Mouse (Mus musculus) hindbrain, postnatal 0 days (tissue): Measurements from ENCODE around the gene Gpsm2. TPM values are rescaled to one million over a fixed set of nuclear protein-coding genes. Genes with fewer than 3 reads are reported as not detected.

ENCODE experiments used
- ATAC-seq: fragments of 200-750 bp; cut with Nextera tagmentation; 2 replicates; pipeline ENCODE4 v1.8.0; 2017; ENCODE audit warnings: mild to moderate bottlenecking, moderate TSS enrichment, moderate library complexity
- DNase-seq: peaks from one replicate; pipeline ENCODE4 v3.0.0-alpha.2; 2015; ENCODE audit warnings: low spot score
- H3K27ac ChIP-seq: fragments of 300-500 bp; sonication (generic); 2 replicates; pipeline ENCODE4 v1.5.1; 2014; ENCODE audit warnings: mild to moderate bottlenecking
- H3K27me3 ChIP-seq: fragments of 300-500 bp; sonication (generic); 2 replicates; pipeline ENCODE4 v1.6.1; 2014; ENCODE audit warnings: low read length, mixed read lengths; ENCODE audit not compliant: insufficient read depth
- H3K36me3 ChIP-seq: fragments of 300-500 bp; sonication (generic); 2 replicates; pipeline ENCODE4 v1.6.1; 2014; ENCODE audit warnings: low read length, mixed read lengths; ENCODE audit not compliant: insufficient read depth
- H3K4me1 ChIP-seq: fragments of 300-500 bp; sonication (generic); 2 replicates; pipeline ENCODE4 v1.6.1; 2014; ENCODE audit warnings: antibody characterized with exemption, low read length, mixed read lengths; ENCODE audit not compliant: insufficient read depth
- H3K4me2 ChIP-seq: fragments of 300-500 bp; sonication (generic); 2 replicates; pipeline ENCODE4 v1.6.1; 2014; ENCODE audit warnings: low read depth, mild to moderate bottlenecking, low read length, moderate library complexity, mixed read lengths
- H3K4me3 ChIP-seq: fragments of 300-500 bp; sonication (generic); 2 replicates; pipeline ENCODE4 v1.5.1; 2014; ENCODE audit warnings: low read length
- H3K9ac ChIP-seq: fragments of 300-500 bp; sonication (generic); replicated peaks from 2 replicates; pipeline ENCODE4 v1.6.1; 2014; ENCODE audit warnings: mild to moderate bottlenecking, low read length, moderate library complexity, mixed read lengths
- H3K9me3 ChIP-seq: fragments of 300-500 bp; sonication (generic); 2 replicates; pipeline ENCODE4 v1.6.1; 2016; ENCODE audit warnings: low read length, mixed read lengths
- CTCF ChIP-seq: IDR thresholded peaks from 2 replicates; pipeline ENCODE4 v1.5.1; 2016; ENCODE audit warnings: antibody characterized with exemption, control low read depth, low read depth
- WGBS: fragments of 180-500 bp; shearing (Covaris S2); extraction: QIAGEN DNeasy Blood & Tissue Kit; methylation state at CpG from one replicate; pipeline ENCODE4 v1.1.7; 2014; 5-methylcytosine and 5-hydroxymethylcytosine counted together
- polyA plus RNA-seq: library from polyadenylated mRNA; unstranded; fragments of >200 nt; fragmentation: Nextera tagmentation; extraction: Ambion mirVana; gene quantifications from 2 replicates; pipeline ENCODE4 v1.2.1, GENCODE M21; 2015
- total RNA-seq: library from RNA; depleted of rRNA; stranded (reverse); fragments of >200 nt; gene quantifications from 2 replicates; pipeline ENCODE4 v1.2.3, GENCODE M21; 2014

Gene Gpsm2
- total and polyA plus RNA-seq, 2 experiments from 2014 or later, result 12.9 to 16.8 TPM

DNA sequence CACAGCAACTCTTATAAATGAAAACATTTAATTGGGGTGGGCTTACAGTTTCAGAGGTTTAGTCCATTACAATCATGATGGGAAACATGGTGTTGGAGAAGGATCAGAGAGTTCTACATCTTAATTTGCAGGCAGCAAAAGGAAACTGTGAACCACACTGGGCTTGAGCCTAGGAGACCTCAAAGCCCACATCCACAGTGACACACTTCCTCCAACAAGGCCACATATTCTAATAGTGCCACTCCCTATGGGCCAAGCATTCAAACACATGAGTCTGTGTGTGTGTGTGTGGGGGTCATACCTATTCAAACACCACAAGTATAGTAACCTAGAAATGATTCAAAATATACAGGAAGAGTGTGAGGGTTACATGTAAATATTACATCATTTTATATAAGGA is 5.2 kb upstream of the Gpsm2 start:
- no peak for DNase-seq
- Histone ChIP-seq H3K4me2 (no peak overlapping the region), H3K9me3 (no peaks in the 10 kb centered on the region), H3K4me3 (no peak overlapping the region), H3K27ac (no peak overlapping the region), H3K4me1 (no peaks in the 10 kb centered on the region), H3K36me3 (no peaks in the 10 kb centered on the region), H3K27me3 (no peaks in the 10 kb centered on the region), H3K9ac (no peak overlapping the region)
- no peak for ATAC-seq
- TF ChIP-seq CTCF, result no peak

DNA sequence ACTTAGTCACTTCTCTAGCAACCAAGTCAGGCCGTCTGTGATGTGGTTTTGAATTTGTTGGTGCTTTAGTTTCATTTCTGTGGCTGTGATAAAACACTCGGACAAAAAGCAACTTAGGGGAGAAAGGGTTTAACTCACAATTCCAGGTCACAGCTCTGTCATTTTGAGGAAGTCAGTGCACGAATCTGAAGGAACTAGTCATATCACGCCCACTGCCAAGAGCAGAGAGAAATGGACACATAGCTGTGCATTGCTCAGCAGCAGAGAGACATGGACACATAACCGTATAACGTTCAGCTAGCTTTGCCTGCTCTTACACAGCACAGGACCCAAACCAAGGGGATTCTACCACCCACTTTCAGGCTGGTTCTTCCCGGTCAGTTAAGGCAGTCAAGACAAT is 4.3 kb upstream of the Gpsm2 start:
- DNase-seq (no peak), ATAC-seq (no peak)
- H3K4me3 ChIP-seq, result no peak overlapping the region
- H3K27ac ChIP-seq, result no peak overlapping the region
- WGBS, result 93% methylated on average over 7 of the region's 7 CpGs
- H3K36me3 ChIP-seq, result no peaks in the 10 kb centered on the region
- TF ChIP-seq CTCF, result no peak
- H3K27me3 ChIP-seq, result no peaks in the 10 kb centered on the region
- no peaks in the 10 kb centered on the region for H3K9me3 ChIP-seq
- H3K4me1 ChIP-seq, result no peaks in the 10 kb centered on the region
- no peak overlapping the region for H3K4me2 ChIP-seq
- H3K9ac ChIP-seq, result no peak overlapping the region

DNA sequence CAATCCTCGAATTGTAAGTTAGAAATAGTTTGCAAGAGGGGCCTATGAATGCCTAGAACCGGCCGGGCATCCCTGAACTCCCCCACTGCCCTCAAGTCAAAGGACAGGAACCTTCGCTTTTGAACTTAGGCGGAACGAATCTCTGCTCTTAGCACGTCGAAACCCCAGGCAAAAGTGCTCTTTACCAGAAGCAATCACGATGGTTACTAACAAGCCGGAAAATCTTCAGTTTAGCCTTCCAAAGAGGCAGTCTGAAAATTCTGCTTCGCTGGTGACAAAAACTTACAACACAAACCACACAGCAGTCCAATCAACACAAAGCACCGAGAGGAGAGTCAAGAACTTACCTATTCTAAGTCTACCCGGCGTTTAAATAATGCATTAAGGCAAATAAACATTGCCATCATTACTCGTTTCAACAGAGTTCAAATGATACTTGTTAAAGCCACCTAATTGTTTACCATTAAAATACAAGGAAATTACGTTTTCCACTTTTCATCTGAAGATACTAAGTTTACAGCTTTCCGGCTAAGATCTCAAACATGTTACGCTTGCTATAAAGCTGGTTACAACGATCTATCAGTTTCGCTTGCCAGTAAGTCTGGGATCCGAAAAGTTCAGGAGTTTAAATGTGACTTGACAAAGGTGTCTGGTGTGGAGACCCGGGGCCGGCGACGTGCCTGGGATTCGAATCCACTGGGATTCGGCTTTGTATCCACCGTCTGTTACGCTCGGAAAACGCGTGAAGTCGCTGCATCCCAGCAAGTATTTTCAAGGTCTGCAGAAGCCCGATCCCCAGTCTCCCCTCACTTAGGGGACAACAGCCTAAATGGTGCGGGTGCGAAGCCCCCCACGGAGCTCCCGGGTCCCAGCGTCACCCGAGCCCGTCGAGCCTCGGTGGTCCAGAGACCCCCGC is 775 bp downstream of the Gpsm2 start:
- H3K9me3 ChIP-seq, result no peaks in the 10 kb centered on the region

DNA sequence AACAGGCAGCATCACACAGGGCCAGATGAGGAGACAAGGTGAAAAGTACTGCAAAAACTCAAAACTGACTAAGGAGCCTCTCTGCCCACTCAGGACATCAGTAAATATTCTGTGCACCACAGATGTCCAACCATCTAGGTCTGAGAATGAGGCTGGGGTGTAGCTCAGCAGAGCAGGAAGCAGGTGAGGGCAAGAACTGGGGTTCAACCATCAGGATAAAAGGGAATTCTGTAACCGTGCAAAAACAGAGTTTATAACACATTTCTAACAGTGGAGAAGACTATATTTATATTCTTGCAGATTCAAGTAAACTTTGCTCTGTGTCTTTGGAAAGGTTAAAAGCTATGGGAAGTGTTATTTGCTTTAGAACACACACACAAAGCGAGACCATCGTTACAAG is 2.3 kb downstream of the Gpsm2 start:
- H3K4me3 ChIP-seq, result no peak overlapping the region
- WGBS, result 83% methylated on average over 3 of the region's 3 CpGs
- ATAC-seq (no peak), DNase-seq (no peak)
- H3K4me2 ChIP-seq, result no peak overlapping the region
- TF ChIP-seq CTCF, result no peak
- H3K27me3 ChIP-seq, result no peaks in the 10 kb centered on the region
- H3K9ac ChIP-seq, result no peak overlapping the region
- H3K36me3 ChIP-seq, result no peaks in the 10 kb centered on the region
- no peaks in the 10 kb centered on the region for H3K9me3 ChIP-seq
- H3K27ac ChIP-seq, result no peak overlapping the region
- no peaks in the 10 kb centered on the region for H3K4me1 ChIP-seq

More for the DNA sequence above, 775 bp downstream of the Gpsm2 start:
- no peaks in the 10 kb centered on the region for H3K4me1 ChIP-seq
- under 1% methylated on average over 44 of the region's 44 CpGs for WGBS
- no peaks in the 10 kb centered on the region for H3K36me3 ChIP-seq
- ATAC-seq (no peak), DNase-seq (peak; percentile 82)
- peak overlapping the region; percentile 72 for H3K4me2 ChIP-seq
- H3K27me3 ChIP-seq, result no peaks in the 10 kb centered on the region
- peak; percentile 43 for TF ChIP-seq CTCF
- peak overlapping the region; percentile 68 for H3K4me3 ChIP-seq
- H3K27ac ChIP-seq, result peak overlapping the region; percentile 85
- H3K9ac ChIP-seq, result peak overlapping the region; percentile 67

DNA sequence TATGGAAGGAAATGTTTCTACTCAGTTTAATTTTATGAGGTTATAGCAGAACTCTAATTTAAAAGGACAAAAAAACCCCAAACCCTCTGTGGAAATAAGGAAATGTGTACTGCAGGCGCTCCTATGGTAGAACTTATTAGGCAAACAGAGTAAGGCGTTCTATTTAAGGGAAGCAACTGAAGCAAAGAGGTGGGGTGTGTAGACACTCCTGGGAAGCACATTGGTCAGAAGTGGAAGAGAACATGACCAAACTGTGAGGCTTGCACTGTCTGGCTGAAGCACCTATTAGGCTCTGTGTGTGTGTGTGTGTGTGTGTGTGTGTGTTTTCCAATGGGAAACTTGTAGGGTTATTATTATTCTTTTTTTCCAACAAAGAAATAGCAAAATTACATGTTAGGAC is 2.8 kb downstream of the Gpsm2 start:
- DNase-seq (no peak), ATAC-seq (no peak)
- Histone ChIP-seq H3K27ac (no peak overlapping the region), H3K27me3 (no peaks in the 10 kb centered on the region), H3K9ac (no peak overlapping the region), H3K4me1 (no peaks in the 10 kb centered on the region), H3K9me3 (no peaks in the 10 kb centered on the region), H3K4me2 (no peak overlapping the region), H3K4me3 (no peak overlapping the region), H3K36me3 (no peaks in the 10 kb centered on the region)
- TF ChIP-seq CTCF, result no peak
- WGBS, result 80% methylated on average over 2 of the region's 2 CpGs

DNA sequence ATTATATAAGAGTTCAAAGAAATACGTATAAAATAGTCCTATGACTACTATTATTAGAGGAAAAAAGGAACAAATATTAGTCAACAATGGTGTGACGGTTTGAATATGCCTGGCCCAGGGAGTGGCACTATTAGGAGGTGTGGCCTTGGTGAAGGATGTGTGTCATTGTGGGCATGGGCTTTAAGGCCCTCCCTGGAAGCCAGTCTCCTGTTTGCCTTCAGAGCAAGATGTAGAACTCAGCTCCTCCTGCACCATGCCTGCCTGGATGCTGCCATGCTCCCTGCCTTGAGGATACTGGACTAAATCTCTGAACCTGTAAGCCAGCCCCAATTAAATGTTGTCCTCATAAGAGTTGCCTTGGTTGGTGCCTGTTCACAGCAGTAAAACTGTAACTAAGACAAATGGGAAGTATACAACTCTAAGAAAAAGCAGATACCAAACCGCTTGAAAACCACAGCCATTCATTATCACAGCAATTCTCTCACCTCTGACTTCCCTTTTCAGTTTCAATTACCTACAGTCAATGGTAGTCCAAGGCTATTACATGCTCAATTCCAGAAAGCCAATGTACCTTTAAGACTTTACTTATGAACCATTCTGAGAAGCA is 4.1 kb downstream of the Gpsm2 start:
- TF ChIP-seq CTCF, result no peak
- Histone ChIP-seq H3K9me3 (no peaks in the 10 kb centered on the region), H3K27me3 (no peaks in the 10 kb centered on the region), H3K4me2 (no peak overlapping the region), H3K9ac (no peak overlapping the region), H3K4me1 (no peaks in the 10 kb centered on the region), H3K27ac (no peak overlapping the region), H3K36me3 (no peaks in the 10 kb centered on the region), H3K4me3 (no peak overlapping the region)
- ATAC-seq, result no peak
- WGBS, result 90% methylated on average over 3 of the region's 3 CpGs
- no peak for DNase-seq

DNA sequence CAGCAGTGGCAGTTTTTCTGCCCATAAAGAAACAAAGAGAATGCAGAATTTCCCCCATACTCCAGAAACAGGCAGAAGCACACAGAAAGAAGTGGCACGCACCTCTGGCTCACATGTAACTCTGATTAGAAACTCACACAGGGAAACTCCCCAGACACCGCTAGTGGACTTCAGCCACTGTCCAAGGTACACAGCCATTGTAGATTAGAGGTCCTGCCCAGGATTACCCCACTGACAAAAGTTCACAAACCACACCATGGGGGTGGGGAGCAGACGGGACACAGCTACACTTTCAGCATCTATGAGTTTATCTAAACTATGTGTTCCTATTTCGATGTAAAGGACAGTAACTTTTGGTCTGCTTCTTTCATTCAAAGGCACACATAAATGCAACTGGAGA is 7.3 kb downstream of the Gpsm2 start:
- TF ChIP-seq CTCF, result no peak
- Histone ChIP-seq H3K9me3 (no peaks in the 10 kb centered on the region), H3K27ac (no peak overlapping the region), H3K4me2 (no peak overlapping the region), H3K9ac (no peak overlapping the region), H3K4me3 (no peak overlapping the region), H3K36me3 (no peaks in the 10 kb centered on the region), H3K27me3 (no peaks in the 10 kb centered on the region), H3K4me1 (no peaks in the 10 kb centered on the region)
- WGBS, result 97% methylated on average over 4 of the region's 4 CpGs
- no peak for ATAC-seq
- DNase-seq, result no peak
